Mouse (Mus musculus) lung, adult 2 months (tissue): ENCODE measurements around the gene Ccdc13.

Experiments
- CTCF ChIP-seq: fragments of 200-500 bp; IDR thresholded peaks from 2 replicates; pipeline ENCODE4 v1.5.1; 2011; ENCODE audit warnings: mild to moderate bottlenecking, low read length, control low read depth; ENCODE audit not compliant: insufficient read depth
- POLR2A ChIP-seq: fragments of 200-500 bp; IDR thresholded peaks from 2 replicates; pipeline ENCODE4 v1.6.1; 2011; ENCODE audit warnings: low read depth, mild to moderate bottlenecking, control low read depth, low read length, borderline replicate concordance; ENCODE audit errors: extremely low read depth

DNA sequence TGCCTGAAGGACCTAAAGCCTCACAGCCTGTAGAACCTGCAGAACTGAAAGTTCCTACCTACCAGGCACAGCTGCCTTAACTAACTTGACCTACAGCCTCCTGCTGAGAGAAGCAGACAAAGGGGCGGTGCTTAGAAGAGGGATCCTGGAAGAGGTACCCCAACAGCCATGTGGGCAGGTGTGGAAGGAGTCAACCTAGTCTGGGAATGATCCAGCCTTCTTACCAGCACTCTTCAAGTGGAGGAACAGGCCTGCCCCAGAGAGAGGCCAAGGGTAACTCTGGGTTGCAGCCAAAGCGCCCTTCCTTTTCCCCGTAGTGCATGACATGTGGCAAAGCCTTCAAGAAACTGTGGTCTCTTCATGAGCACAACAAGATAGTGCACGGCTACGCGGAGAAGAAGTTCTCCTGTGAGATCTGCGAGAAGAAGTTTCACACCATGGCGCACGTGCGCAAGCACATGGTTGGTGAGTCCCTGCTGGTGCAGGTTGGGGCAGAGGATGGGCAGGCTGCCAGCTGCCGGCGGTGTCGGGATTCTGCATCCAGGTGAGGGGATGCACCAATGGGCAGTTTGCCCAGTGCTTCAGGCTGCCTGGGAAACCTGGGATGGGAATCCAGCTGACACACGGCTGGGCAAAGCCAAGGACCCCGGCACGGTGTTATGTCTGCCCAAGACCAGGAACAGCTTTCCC, 74.0 kb downstream of the Ccdc13 start:
- TF ChIP-seq CTCF = no peak
- no peak for TF ChIP-seq POLR2A
